Mouse (Mus musculus) mouse embryonic stem cell (cell line): ENCODE data around the gene Tuba4a.
"Not testable (repeated sequence)": the region's sequence is repeated elsewhere in the genome, so short reads cannot be mapped to it uniquely, and the experiment has no call there.

ENCODE experiments used
- in situ Hi-C, 2 experiments: fragments of 300-500 bp; cut with MboI; formaldehyde crosslinking; loops; 1 replicate in 1 of 2; 3 replicates in 1 of 2; pipeline ENCODE4 v1.14.3; 2019 to 2020; ENCODE audit warnings: low sequenced_read_pairs in 2 of 2, low pct_unique_long_range_greater_than_20kb in 1 of 2, mixed read lengths in 1 of 2; ENCODE audit not compliant: unreplicated experiment in 1 of 2

Tuba4a gene

GRCm38 (mm10) chr1:75243411-75243810, 23.7 kb upstream of the Tuba4a start:
- in situ Hi-C loops = no loop called here

- in situ Hi-C loops = no loop called here
Measured at GRCm38 (mm10) chr1:75239591-75239990, 19.9 kb upstream of the Tuba4a start.

GRCm38 (mm10) chr1:75236117-75237050, 16.7 kb upstream of the Tuba4a start, which contains the start of gene Dnajb2:
TSS of gene Dnajb2 (plus strand) at chr1:75236406.
- in situ Hi-C loops = no loop called here

- in situ Hi-C loops = no loop called here
Measured at GRCm38 (mm10) chr1:75234606-75235005, 14.9 kb upstream of the Tuba4a start.

- in situ Hi-C loops = not testable (repeated sequence)
Measured at GRCm38 (mm10) chr1:75232489-75232888, 12.8 kb upstream of the Tuba4a start.

DNA sequence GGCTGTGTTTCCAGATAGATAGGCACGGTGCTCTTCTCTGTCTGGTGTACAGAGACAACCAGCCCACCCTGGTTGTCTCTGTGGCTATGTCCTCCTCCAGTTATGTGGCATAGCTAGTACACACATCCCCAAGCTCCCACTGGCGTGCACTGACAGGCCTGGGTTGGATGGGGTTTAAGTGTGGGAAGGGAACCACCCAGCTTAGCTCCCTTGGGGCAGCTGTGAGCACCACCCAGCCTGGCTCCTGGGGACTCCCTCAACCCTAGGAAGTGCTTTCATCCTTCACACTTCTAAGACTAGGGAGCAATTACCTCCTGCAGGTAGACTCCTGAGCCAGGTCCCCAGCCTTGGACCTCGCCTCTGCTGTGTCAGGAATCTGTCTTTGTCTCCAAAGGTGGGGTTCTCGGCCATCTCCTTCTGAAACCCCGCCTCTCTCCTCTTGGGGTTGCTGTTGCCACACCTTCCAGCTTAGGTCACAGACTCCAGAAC, 12.0 kb upstream of the Tuba4a start, which contains the start of gene A630095N17Rik:
TSS of gene A630095N17Rik (minus strand) at position 439 of the 489 bp plus-strand sequence.
- in situ Hi-C loops = no loop called here

- in situ Hi-C loops = no loop called here
Measured at GRCm38 (mm10) chr1:75231224-75231623, 11.6 kb upstream of the Tuba4a start.

GRCm38 (mm10) chr1:75230335-75230994, 10.8 kb upstream of the Tuba4a start:
- in situ Hi-C loops = no loop called here

DNA sequence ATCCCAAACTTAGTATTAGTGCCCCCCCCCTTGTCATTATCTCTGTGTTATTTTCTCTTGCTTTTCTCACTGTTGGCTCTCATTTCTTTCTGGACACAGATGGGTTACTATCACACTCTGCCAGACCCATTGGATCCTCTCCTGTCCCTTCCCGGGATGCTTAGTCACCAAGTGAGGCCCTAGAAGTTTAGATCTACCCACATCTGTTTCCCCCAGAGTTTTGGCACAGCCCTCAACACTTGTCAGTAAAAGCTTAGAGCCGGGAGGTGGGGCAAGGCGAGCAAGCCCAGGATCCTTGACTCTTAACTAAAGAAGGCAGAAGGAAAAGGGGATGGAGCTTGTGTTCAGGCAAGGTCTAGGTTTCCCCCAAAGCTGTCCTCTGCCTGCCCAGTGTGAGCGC, 9.5 kb upstream of the Tuba4a start:
- in situ Hi-C loops = no loop called here

GRCm38 (mm10) chr1:75227653-75228052, 8.0 kb upstream of the Tuba4a start:
- in situ Hi-C loops = no loop called here

DNA sequence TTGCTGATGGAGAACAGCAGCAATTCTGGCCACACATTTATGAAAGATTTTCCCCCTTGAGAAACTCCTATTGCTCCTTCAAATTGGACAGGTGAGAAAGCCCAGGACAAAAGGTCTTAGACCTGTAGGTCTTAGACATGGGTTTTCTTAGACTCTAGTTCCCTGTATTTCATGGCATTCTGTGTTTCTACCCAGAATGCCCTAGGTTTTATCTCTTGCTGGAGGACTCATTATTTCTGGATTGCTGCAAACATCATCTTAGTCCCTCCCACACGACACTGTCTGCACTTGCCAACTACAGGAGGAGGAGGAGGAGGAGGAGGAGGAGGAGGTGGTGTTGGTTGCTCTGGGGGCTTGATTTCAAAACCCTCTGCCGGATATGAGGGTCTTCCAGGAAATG, 6.5 kb upstream of the Tuba4a start:
- in situ Hi-C loops = no loop called here

GRCm38 (mm10) chr1:75225473-75225872, 5.8 kb upstream of the Tuba4a start:
- in situ Hi-C loops = no loop called here

DNA sequence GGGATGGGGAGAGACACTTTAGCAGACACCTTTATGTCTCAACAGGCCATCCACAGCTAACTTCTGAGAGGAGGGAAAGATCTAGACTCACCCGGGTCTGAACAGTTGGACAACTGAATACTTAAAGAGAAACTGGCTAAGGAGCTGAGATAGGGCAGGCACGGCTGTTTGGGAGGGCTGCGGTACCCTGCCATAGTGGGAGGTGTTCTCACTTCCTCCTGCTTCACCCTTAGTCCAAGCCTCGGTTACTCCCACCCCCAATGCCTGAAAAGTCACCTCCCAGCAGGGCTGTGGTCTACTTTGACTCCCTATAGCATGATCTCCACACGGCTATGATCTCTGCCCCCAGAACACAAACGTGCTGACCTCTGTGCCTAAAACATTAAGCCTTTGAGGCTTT, 3.9 kb upstream of the Tuba4a start:
- in situ Hi-C loops = no loop called here

GRCm38 (mm10) chr1:75222926-75223325, 3.3 kb upstream of the Tuba4a start:
- in situ Hi-C loops = no loop called here

GRCm38 (mm10) chr1:75221538-75221937, 1.9 kb upstream of the Tuba4a start:
- in situ Hi-C loops = no loop called here

DNA sequence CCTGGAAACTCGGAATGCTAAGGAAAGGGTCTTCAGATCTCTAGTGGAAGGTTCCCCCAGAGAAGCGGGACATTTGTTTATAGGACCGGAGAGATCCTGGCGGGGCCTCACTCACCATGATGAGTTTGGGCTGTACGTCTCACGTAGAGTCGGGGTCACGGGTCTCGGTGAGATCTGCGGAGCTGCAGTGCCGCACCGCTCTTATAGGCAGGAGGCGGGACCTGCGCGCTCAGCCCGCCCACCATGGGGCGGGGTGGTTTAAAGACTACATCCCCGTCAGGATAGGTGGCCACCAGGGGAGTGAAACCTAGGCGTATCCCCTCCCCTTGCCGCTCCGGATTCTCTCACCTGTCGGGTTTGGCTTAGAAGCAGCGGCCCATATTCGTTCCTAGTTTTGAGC, 587 bp downstream of the Tuba4a start:
- in situ Hi-C loops = no loop called here

DNA sequence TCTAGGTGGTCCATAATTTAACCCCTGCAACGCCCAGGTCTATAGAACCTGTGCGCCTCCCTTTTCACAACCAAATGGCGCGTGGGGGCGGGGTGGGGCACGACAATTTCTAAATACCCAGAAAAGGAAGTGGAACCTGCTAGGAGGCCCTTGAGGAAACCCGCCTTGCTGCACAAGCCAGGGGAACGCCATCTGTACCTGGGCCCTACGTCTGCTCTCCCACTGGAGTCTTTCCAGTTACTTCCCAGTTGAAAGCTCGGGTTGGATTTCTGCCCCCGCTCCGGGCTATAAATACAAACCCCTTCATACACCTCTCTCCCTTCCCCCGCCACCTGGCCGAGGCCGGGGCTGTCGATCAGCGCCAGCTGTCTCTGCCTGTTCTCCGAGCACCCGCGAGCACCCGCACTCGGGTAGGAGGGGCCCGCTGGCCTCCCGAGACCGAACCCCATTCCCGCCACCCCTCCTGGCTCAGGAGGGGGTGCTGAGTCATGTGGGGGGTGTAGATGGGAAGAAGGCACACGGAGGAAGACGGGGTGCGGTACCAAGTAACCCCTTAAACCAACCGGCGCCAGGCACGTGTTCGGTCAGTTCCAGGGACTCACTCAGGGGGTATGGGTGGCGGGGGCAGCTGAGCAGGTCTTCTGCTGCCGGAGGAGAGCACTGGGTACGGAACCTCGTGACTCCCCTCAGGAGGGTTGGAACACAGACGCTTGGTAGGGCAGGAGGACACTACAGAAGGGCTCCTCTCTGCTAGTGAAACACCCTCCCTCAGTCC, 1.3 kb downstream of the Tuba4a start:
- in situ Hi-C loops = no loop called here

DNA sequence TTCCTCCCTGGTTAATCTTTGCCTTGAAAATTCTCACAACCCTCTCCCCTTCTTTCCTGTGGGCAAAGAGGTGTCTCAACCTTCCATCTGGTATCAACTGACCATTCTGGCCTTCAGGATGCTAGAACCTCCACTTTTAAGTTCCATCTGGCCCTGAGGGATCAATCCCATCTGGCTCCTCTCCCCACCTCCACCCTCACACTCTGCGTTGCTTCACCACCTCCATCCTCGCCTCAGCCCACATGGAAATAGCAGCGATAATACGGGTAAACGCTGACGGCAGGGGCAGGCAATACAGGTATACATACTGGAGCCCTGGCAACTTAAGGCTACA, 1.8 kb downstream of the Tuba4a start:
- in situ Hi-C loops = no loop called here
